Mouse (Mus musculus) spleen, adult 12 weeks (tissue): ENCODE measurements around the gene Myom1.

Source experiments
- DNase-seq: peaks from one replicate; pipeline ENCODE4 v3.0.0; 2022; ENCODE audit warnings: low spot score

Myom1 gene

DNA sequence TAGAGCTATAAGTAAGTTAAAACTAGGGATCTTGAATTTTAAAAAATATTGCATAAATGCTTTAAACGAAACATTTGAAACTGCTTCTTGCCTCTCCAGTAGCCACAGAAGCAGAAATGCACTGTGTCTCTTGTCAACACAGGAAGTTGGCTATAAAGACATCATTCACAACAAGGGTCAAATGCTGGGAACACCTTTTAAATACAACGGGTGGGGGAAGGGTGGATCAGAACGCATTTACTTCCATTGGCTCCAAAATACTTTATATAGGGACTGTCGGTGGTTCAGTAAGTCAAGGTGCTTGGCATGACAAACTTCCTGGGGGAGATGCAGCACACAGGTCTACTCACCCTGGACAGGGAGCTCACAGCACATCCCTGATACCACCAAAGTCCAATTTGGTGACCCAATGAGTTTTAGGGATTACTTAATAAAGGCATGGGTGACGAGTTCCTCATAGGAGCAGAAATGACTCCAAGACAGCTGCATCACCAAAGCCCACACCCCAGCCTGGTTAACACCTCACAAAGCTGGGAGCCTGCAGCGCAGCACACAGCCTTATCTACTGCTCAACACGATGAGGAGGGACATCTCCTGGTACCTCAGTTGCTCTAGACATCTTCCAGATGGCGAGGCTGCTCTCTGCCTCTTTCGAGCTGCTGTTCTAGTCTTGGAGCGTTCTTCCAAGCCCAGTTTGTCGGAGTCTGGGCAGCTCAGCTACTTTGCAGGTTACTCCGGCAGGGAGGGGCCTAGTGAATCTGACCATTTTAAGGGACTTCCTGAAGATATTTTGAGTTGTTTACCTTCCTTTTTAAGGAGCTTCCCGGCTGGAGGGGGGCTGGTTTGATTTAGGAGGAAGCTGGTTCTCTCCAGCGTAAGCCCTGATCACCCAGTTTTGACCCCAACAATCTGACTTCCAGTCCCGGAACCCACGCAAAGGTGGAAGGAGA, 134.2 kb downstream of the Myom1 start:
- no peak for DNase-seq

DNA sequence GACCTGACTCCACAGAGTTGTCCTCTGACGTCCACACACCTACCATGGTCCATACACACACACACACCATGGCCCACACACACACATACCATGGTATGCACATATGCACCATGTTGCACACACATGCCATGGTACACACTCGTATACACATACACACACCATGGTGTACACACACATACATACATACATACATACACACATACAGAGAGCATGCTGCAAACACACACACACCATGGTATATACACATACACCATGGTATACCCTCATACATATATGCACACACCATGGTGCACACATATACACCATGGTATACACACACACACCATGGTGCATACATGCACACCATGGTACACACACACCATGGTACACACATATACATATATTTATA, 134.9 kb downstream of the Myom1 start:
- DNase-seq: no peak

GRCm38 (mm10) chr17:71142068-71142467, 139.6 kb downstream of the Myom1 start:
- DNase-seq: no peak

GRCm38 (mm10) chr17:71143155-71143554, 140.7 kb downstream of the Myom1 start:
- DNase-seq: no peak

- no peak for DNase-seq
Measured at GRCm38 (mm10) chr17:71144322-71145116, 142.1 kb downstream of the Myom1 start.

DNA sequence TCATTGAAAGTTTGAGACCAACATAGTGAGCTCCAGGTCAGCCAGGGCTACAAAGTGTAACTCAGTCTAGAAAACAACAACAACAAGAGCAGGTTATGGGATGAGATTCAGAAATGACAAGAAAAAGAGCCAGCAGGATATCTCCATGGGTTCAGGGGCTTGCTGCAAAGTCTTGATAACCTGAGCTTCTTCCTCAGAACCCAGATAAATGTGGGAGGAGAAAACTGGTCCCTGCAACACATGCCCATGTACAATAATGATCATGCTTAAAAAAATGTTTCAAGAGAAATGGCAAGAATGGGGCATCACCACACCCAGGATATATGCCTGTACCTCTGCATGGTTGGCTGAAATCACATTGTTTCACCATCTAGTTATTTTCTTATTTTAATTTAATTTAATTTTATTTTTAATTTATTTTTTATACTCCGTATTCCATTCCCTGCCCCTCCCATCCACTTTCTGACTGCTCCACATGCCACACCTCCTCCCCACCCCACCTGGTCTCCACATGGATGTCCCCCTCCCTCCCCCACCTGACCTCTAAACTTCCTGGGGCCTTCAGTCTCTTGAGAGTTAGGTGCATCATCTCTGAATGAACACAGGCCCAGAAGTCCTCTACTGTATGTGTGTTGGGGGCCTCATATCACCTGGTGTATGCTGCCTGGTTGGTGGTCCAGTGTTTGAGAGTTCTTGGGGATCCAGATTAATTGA, 143.0 kb downstream of the Myom1 start:
- DNase-seq: no peak

GRCm38 (mm10) chr17:71153356-71153755, 150.9 kb downstream of the Myom1 start:
- no peak for DNase-seq

GRCm38 (mm10) chr17:71155271-71155670, 152.8 kb downstream of the Myom1 start:
- no peak for DNase-seq

- DNase-seq: no peak
Measured at GRCm38 (mm10) chr17:71159152-71159567, 156.7 kb downstream of the Myom1 start.

DNA sequence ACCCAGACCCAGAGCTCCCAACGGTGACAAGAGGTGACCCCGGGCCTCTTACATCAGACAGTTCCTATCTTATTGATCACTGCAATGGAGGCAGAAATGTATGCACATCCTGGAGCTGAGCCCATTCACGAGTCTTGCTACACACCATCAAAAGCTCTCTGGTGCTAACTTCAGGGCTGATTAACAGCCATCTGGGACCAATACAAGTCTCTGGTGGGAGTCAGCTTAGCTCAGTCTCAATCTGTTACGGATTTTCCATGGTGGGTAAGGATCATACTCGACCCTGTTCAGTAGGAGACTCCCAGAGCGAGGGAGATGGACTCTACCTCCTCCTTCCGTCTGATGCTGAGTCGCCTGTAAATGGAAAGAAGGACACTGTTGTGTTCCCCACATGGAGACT, 157.3 kb downstream of the Myom1 start:
- no peak for DNase-seq

DNA sequence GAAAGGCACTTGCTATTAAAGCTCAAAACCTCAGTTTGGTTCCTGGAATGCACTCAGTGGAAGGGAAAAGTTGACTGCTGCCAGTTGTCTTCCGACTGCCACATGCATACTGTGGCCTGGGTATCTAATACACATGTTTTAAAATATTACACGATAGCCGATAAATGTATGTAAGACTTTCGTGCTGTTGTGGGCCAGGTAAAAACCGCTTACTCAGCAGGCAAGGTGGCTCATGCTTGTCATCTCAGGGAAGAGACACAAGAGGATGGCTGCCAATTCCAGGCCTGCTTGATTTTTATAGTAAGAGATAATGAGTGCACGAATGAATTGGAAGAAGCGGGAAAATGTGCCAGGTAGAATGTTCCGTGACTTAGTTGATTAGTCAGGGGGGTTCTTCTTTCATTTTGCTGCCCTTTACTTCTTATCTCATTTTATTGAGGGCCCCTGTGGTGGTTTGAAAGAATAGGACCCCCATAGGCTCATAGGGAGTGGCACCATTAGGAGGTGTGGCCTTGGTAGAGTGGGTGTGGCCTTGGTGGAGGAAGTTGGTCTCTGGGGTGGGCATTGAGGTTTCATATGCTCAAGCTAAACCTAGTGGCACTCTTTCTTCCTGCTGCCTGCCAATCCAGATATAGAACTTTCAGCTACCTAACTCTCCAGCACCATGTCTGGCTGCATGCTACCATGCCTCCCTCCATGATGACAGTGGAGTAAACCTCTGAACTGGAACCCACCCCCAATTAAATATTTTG, 158.0 kb downstream of the Myom1 start:
- no peak for DNase-seq

GRCm38 (mm10) chr17:71164991-71165390, 162.6 kb downstream of the Myom1 start:
- DNase-seq: no peak

GRCm38 (mm10) chr17:71168205-71168815, 165.9 kb downstream of the Myom1 start:
- DNase-seq: no peak

GRCm38 (mm10) chr17:71168846-71169245, 166.4 kb downstream of the Myom1 start:
- no peak for DNase-seq

- no peak for DNase-seq
Measured at GRCm38 (mm10) chr17:71169639-71170038, 167.2 kb downstream of the Myom1 start.

- DNase-seq: peak; percentile 15
Measured at GRCm38 (mm10) chr17:71171161-71171560, 168.7 kb downstream of the Myom1 start.
